Mouse (Mus musculus): ENCODE data around the gene Rnf182. TPM values are rescaled to one million over a fixed set of nuclear protein-coding genes. Genes with fewer than 3 reads are reported as not detected.

Rnf182 gene
- polyA plus RNA-seq (2015; fragmentation: Nextera tagmentation; extraction: Ambion mirVana): 9.1 and 9.7 TPM in 2 replicates

DNA sequence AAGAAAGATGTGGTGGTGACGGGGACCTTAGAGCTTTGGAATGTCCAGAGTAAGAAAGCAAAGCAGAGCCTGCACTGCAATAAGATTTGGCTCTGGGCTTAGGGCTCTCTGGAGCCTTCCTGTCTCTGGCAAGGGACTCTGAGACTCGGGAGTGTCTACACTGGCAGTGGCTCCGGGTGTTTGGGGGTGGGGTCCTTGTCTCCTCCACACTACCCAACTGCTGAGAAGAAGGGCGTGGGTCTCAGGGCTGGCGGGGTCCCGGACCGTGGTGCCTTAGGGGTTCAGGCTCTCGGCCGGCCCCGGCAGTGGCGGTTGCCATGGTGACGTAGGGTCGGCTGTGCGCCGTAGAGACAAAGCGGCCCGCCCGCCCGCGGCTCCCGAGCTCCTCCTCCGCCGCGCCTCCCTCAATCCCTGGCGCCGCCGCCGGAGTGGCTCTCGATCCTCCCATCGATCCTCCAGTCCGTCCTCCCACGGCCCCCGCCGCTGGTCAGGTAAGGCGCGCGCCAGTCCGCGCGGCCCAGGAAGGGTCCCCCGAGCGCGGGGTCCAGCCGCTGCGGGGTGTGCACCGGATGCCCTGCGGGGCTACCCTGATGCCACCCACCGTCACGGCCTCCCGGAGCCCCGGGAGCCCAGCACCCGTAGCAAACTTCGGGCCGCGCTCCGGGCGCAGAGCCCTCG, at the start of gene Rnf182:
Gene Rnf182 (plus strand): TSS at position 134 of the 678 bp plus-strand sequence.
- peak; percentile 94 for ATAC-seq (ENCODE audit: low FRiP score, low read depth)
- H3K4me1 ChIP-seq: peaks cover 27% of the 10 kb centered on the region
- H3K9me3 ChIP-seq: no peaks in the 10 kb centered on the region
- peak within 1 kb of the TSS; percentile 89 for H3K4me2 ChIP-seq (replicated peaks)
- H3K4me3 ChIP-seq: peak within 1 kb of the TSS; percentile 78
- under 1% methylated on average over 58 of the region's 58 CpGs for WGBS
- peak within 1 kb of the TSS; percentile 55 for H3K27ac ChIP-seq
- H3K27me3 ChIP-seq: no peaks in the 10 kb centered on the region
- peak within 1 kb of the TSS; percentile 85 for H3K9ac ChIP-seq
- H3K36me3 ChIP-seq: no peaks in the 10 kb centered on the region

DNA sequence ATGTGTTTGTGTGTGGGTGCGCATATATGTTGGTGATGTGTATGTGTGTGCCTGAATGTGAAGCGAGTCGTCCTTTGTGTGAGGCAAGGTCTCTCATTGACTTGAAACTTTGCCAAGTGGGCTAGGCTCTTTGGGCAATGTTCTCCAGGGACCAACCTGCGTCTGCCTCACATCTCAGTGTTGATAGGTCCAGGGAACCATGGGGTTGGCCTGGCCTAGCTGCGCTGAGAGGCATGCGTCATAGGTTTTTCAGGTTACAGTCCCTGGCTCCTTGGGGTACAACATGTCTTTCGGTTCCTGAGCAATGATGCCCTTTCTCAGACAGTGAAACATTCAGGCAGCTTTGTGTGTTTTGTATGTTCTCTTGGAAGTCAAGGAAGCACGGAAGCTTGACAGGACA, 49.3 kb upstream of the Rnf182 start:
- Histone ChIP-seq H3K4me3 (no peak overlapping the region), H3K4me1 (peaks cover 11% of the 10 kb centered on the region), H3K36me3 (no peaks in the 10 kb centered on the region), H3K9ac (no peak overlapping the region), H3K4me2 (replicated peaks) (no peak overlapping the region), H3K27me3 (no peaks in the 10 kb centered on the region), H3K27ac (no peak overlapping the region), H3K9me3 (no peaks in the 10 kb centered on the region)
- no peak for ATAC-seq (ENCODE audit: low FRiP score, low read depth)
- 90% methylated on average over 8 of the region's 8 CpGs for WGBS

- H3K27ac ChIP-seq: no peak overlapping the region
Measured at GRCm38 (mm10) chr13:43567141-43567891, 48.2 kb upstream of the Rnf182 start.

GRCm38 (mm10) chr13:43573979-43574378, 41.5 kb upstream of the Rnf182 start:
- H3K4me1 ChIP-seq: no peaks in the 10 kb centered on the region
- no peak overlapping the region for H3K4me3 ChIP-seq
- no peaks in the 10 kb centered on the region for H3K36me3 ChIP-seq
- WGBS: 84% methylated on average over 2 of the region's 2 CpGs
- H3K9me3 ChIP-seq: no peaks in the 10 kb centered on the region
- ATAC-seq (ENCODE audit: low FRiP score, low read depth): no peak
- no peak overlapping the region for H3K27ac ChIP-seq
- no peak overlapping the region for H3K9ac ChIP-seq
- H3K4me2 ChIP-seq (replicated peaks): no peak overlapping the region
- H3K27me3 ChIP-seq: no peaks in the 10 kb centered on the region

More at GRCm38 (mm10) chr13:43567141-43567891, 48.2 kb upstream of the Rnf182 start:
- Histone ChIP-seq H3K4me1 (peaks cover 9% of the 10 kb centered on the region), H3K27me3 (no peaks in the 10 kb centered on the region), H3K9me3 (no peaks in the 10 kb centered on the region), H3K4me3 (no peak overlapping the region), H3K4me2 (replicated peaks) (no peak overlapping the region), H3K9ac (no peak overlapping the region), H3K36me3 (no peaks in the 10 kb centered on the region)
- ATAC-seq (ENCODE audit: low FRiP score, low read depth): no peak
- WGBS: 67% methylated on average over 24 of the region's 25 CpGs

DNA sequence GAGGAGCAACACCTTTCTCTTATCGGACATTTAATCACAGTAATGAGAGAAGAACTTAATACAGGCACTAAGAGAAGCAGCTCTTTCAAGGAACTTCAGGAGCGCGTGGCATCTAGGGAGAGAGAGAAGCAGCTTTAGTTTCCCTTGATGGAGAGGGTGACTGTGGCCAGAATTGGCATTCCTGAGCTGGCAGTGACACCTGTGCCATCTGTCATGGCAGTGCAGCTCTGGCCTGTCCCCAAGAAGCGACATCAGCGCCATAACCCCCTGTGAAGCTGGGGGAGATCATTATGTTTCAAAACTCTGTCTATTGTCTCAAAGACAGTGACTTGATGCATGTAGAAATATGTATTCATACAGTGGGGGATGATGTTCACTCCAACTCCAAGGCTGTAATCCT, 40.1 kb upstream of the Rnf182 start:
- no peaks in the 10 kb centered on the region for H3K9me3 ChIP-seq

GRCm38 (mm10) chr13:43577254-43577653, 38.3 kb upstream of the Rnf182 start:
- no peak overlapping the region for H3K9ac ChIP-seq
- no peak overlapping the region for H3K27ac ChIP-seq
- H3K4me2 ChIP-seq (replicated peaks): no peak overlapping the region
- 69% methylated on average over 5 of the region's 5 CpGs for WGBS
- H3K27me3 ChIP-seq: no peaks in the 10 kb centered on the region
- H3K4me3 ChIP-seq: no peak overlapping the region
- peaks cover 8% of the 10 kb centered on the region for H3K4me1 ChIP-seq
- H3K9me3 ChIP-seq: no peaks in the 10 kb centered on the region
- no peak for ATAC-seq (ENCODE audit: low FRiP score, low read depth)
- H3K36me3 ChIP-seq: no peaks in the 10 kb centered on the region

More for the DNA sequence above, 40.1 kb upstream of the Rnf182 start:
- Histone ChIP-seq H3K4me1 (peaks cover 8% of the 10 kb centered on the region), H3K36me3 (no peaks in the 10 kb centered on the region), H3K9ac (no peak overlapping the region), H3K4me2 (replicated peaks) (no peak overlapping the region), H3K4me3 (no peak overlapping the region), H3K27me3 (no peaks in the 10 kb centered on the region), H3K27ac (no peak overlapping the region)
- no peak for ATAC-seq (ENCODE audit: low FRiP score, low read depth)
- WGBS: 93% methylated on average over 5 of the region's 5 CpGs

- H3K27me3 ChIP-seq: no peaks in the 10 kb centered on the region
- no peaks in the 10 kb centered on the region for H3K9me3 ChIP-seq
- no peak overlapping the region for H3K27ac ChIP-seq
- WGBS: 88% methylated on average over 12 of the region's 12 CpGs
- H3K4me1 ChIP-seq: peaks cover 11% of the 10 kb centered on the region
- H3K36me3 ChIP-seq: no peaks in the 10 kb centered on the region
- H3K4me3 ChIP-seq: no peak overlapping the region
- H3K4me2 ChIP-seq (replicated peaks): no peak overlapping the region
- ATAC-seq (ENCODE audit: low FRiP score, low read depth): no peak
- H3K9ac ChIP-seq: no peak overlapping the region
Measured at GRCm38 (mm10) chr13:43577766-43578165, 37.7 kb upstream of the Rnf182 start.

GRCm38 (mm10) chr13:43579740-43580139, 35.8 kb upstream of the Rnf182 start:
- Histone ChIP-seq H3K4me1 (peaks cover 19% of the 10 kb centered on the region), H3K4me3 (no peak overlapping the region), H3K4me2 (replicated peaks) (0 out of 2 replicates have a peak overlapping the region, but pooled peaks have one; percentile 10), H3K27ac (no peak overlapping the region), H3K9me3 (no peaks in the 10 kb centered on the region), H3K9ac (no peak overlapping the region), H3K36me3 (no peaks in the 10 kb centered on the region), H3K27me3 (no peaks in the 10 kb centered on the region)
- ATAC-seq (ENCODE audit: low FRiP score, low read depth): no peak
- WGBS: 24% methylated on average over 18 of the region's 18 CpGs

DNA sequence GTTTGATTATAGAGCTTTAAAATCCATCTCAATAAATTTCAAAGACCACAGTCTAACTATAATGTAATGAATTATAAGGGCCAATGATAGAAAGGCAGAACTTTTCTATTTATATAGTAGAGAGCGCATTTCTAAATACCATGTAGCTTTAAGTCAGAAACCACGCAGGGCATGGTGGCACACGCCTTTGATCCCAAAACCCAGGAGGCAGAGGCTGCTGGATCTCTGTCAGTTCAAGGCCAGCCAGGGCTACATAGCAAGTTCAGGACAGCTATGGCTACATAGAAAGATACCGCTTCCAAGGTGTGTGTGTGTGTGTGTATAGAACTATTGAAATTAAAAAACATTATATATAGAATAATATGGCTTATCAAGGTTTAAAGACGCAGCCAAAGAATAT, 34.8 kb upstream of the Rnf182 start:
- Histone ChIP-seq H3K4me2 (replicated peaks) (no peak overlapping the region), H3K27me3 (no peaks in the 10 kb centered on the region), H3K9ac (no peak overlapping the region), H3K36me3 (no peaks in the 10 kb centered on the region), H3K4me1 (peaks cover 19% of the 10 kb centered on the region), H3K9me3 (no peaks in the 10 kb centered on the region), H3K27ac (no peak overlapping the region), H3K4me3 (no peak overlapping the region)
- ATAC-seq (ENCODE audit: low FRiP score, low read depth): no peak
- 81% methylated on average over 5 of the region's 5 CpGs for WGBS

- Histone ChIP-seq H3K27me3 (no peaks in the 10 kb centered on the region), H3K36me3 (no peaks in the 10 kb centered on the region), H3K9ac (no peak overlapping the region), H3K4me2 (replicated peaks) (peak overlapping the region; percentile 24), H3K4me1 (peaks cover 22% of the 10 kb centered on the region), H3K4me3 (no peak overlapping the region), H3K27ac (no peak overlapping the region), H3K9me3 (no peaks in the 10 kb centered on the region)
- ATAC-seq (ENCODE audit: low FRiP score, low read depth): no peak
- WGBS: 49% methylated on average over 16 of the region's 16 CpGs
Measured at GRCm38 (mm10) chr13:43582961-43583360, 32.5 kb upstream of the Rnf182 start.

DNA sequence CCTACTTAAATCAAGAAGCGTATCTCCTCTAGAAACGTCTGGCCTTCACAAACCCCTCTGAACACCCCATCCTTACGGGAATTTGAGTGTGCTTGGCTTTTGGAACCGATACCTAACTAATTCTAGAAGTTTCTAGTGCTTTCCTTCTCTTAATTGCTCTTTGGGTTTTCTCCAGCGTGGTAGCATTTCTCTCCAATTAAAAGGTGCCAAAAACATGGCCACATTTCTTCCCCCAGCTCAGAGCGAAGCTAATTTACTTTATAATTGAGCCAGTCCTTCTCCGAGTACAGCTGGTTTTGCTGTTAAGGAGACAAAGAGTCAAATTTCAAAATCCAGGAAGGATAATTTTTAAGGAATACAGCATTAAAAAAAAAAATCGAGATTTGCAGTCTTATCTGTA, 32.0 kb upstream of the Rnf182 start:
- Histone ChIP-seq H3K27ac (no peak overlapping the region), H3K4me1 (peaks cover 27% of the 10 kb centered on the region), H3K36me3 (no peaks in the 10 kb centered on the region), H3K4me3 (no peak overlapping the region), H3K4me2 (replicated peaks) (no peak overlapping the region), H3K9me3 (no peaks in the 10 kb centered on the region), H3K9ac (no peak overlapping the region), H3K27me3 (no peaks in the 10 kb centered on the region)
- no peak for ATAC-seq (ENCODE audit: low FRiP score, low read depth)
- WGBS: 37% methylated on average over 8 of the region's 8 CpGs

DNA sequence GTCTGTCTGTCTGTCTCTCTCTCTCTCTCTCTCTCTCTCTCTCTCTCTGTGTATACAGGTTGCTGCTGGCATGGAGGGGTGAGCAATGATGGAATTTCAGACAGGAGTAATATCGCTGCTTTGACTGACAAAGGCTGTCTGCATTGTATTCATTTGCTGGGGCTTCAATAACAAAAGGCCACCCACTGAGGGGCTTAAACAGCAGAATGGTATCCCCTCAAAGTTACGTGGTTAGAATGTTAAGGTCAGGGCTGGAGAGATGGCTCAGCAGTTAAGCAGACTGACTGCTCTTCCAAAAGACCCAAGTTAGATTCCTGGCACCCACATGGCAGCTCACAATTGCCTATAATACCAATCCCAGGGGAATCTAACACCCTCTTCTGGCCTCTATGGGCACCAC, 30.2 kb upstream of the Rnf182 start:
- Histone ChIP-seq H3K27ac (no peak overlapping the region), H3K4me1 (peaks cover 30% of the 10 kb centered on the region), H3K27me3 (no peaks in the 10 kb centered on the region), H3K9ac (no peak overlapping the region), H3K36me3 (no peaks in the 10 kb centered on the region), H3K4me2 (replicated peaks) (no peak overlapping the region), H3K4me3 (no peak overlapping the region), H3K9me3 (no peaks in the 10 kb centered on the region)
- WGBS: 75% methylated on average over 2 of the region's 2 CpGs
- ATAC-seq (ENCODE audit: low FRiP score, low read depth): no peak
